Mouse (Mus musculus) CH12.LX (cell line): ENCODE measurements around the gene Wdr95.

Experiments
- CTCF ChIP-seq, 2 experiments: IDR thresholded peaks in 1 of 2; conservative IDR thresholded peaks in 1 of 2; 2 replicates each; pipeline ENCODE4 v1.5.1; 2011 to 2012; ENCODE audit warnings: low read depth in 2 of 2, low read length in 2 of 2, improper control_type of control experiment in 1 of 2, inconsistent platforms in 1 of 2, mild to moderate bottlenecking in 1 of 2, moderate library complexity in 1 of 2
- HCFC1 ChIP-seq: IDR thresholded peaks from 2 replicates; pipeline ENCODE4 v1.6.1; 2012; ENCODE audit warnings: low read depth, mild to moderate bottlenecking, inconsistent platforms, low read length, improper control_type of control experiment
- KAT2A ChIP-seq: IDR thresholded peaks from 2 replicates; pipeline ENCODE4 v1.6.1; 2012; ENCODE audit warnings: low read length, improper control_type of control experiment, inconsistent platforms; ENCODE audit not compliant: insufficient replicate concordance
- NELFE ChIP-seq: IDR thresholded peaks from 2 replicates; pipeline ENCODE4 v1.6.1; 2011; ENCODE audit warnings: low read depth, low read length, improper control_type of control experiment
- PAX5 ChIP-seq: IDR thresholded peaks from 2 replicates; pipeline ENCODE4 v1.6.1; 2012; ENCODE audit warnings: low read length, inconsistent platforms, mixed read lengths
- POLR2A ChIP-seq: IDR thresholded peaks from 2 replicates; pipeline ENCODE4 v1.6.1; 2011; ENCODE audit warnings: low read depth, mild to moderate bottlenecking, improper control_type of control experiment, low read length
- TCF12 ChIP-seq: IDR thresholded peaks from 2 replicates; pipeline ENCODE4 v1.6.1; 2014; ENCODE audit warnings: low read depth, mild to moderate bottlenecking, inconsistent platforms, low read length, improper control_type of control experiment
- USF1 ChIP-seq: IDR thresholded peaks from 2 replicates; pipeline ENCODE4 v1.6.1; 2014; ENCODE audit warnings: low read depth, mild to moderate bottlenecking, inconsistent platforms, low read length, improper control_type of control experiment

DNA sequence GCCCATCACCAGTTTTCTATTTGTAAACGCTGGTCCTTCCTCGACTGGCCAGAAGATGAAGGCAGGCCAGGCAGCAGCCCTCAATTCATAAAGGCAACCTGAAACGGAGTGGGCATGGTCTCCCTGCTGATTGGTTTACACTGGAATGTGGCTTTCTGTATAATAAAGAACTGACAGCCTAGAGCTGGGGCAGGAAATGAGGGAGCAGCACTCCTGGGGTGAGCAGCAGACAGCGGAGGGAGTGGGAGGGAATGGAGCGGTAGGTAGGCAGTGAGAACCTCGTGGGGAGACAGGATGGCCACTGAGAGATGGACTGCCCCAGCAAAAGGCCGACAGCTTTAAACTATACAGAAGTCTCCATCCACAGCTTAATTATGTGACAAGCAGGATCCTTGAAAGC lies 93.7 kb downstream of the Wdr95 start:
- TF ChIP-seq KAT2A, result no peak
- no peak for TF ChIP-seq NELFE
- no peak for TF ChIP-seq HCFC1
- no peak for TF ChIP-seq TCF12
- TF ChIP-seq POLR2A, result no peak
- no peak for TF ChIP-seq CTCF (conservative IDR thresholded peaks at IDR 0.05 in 1 of 2, IDR thresholded peaks at IDR 0.05 in 1 of 2; ENCODE audit: low read depth in 2 of 2, low read length in 2 of 2)
- no peak for TF ChIP-seq PAX5
- TF ChIP-seq USF1, result no peak
